Mouse (Mus musculus) liver, adult 2 months (tissue): Measurements from ENCODE around the gene Srsf1. TPM values are rescaled to one million over a fixed set of nuclear protein-coding genes. Genes with fewer than 3 reads are reported as not detected.

ENCODE experiments used
- DNase-seq: peaks from one replicate; pipeline ENCODE4 v3.0.0-alpha.2; 2011; ENCODE audit warnings: low read depth, low spot score; ENCODE audit errors: extremely low read depth
- H3K27ac ChIP-seq: fragments of 200-500 bp; replicated peaks from 2 replicates; pipeline ENCODE4 v1.5.1; 2012; ENCODE audit warnings: low read depth, mild to moderate bottlenecking, control low read depth, inconsistent platforms, low read length; ENCODE audit not compliant: insufficient read depth
- H3K27me3 ChIP-seq: fragments of 200-500 bp; 2 replicates; pipeline ENCODE4 v1.6.1; 2012; ENCODE audit warnings: mild to moderate bottlenecking, moderate library complexity, low read length, inconsistent platforms; ENCODE audit not compliant: control insufficient read depth, insufficient read depth
- H3K36me3 ChIP-seq: fragments of 200-500 bp; 2 replicates; pipeline ENCODE4 v1.6.1; 2012; ENCODE audit warnings: low read length, inconsistent platforms; ENCODE audit not compliant: control insufficient read depth, insufficient read depth
- H3K4me1 ChIP-seq: fragments of 200-500 bp; 2 replicates; pipeline ENCODE4 v1.6.1; 2011; ENCODE audit warnings: low read length; ENCODE audit not compliant: control insufficient read depth, insufficient read depth
- H3K4me3 ChIP-seq: fragments of 200-500 bp; 2 replicates; pipeline ENCODE4 v1.5.1; 2011; ENCODE audit warnings: low read depth, mild to moderate bottlenecking, control low read depth, low read length, moderate library complexity; ENCODE audit not compliant: insufficient read depth
- H3K79me2 ChIP-seq: fragments of 200-500 bp; 2 replicates; pipeline ENCODE4 v1.6.1; 2012; ENCODE audit warnings: inconsistent platforms, mild to moderate bottlenecking, low read length, moderate library complexity; ENCODE audit not compliant: control insufficient read depth, insufficient read depth
- H3K9ac ChIP-seq: fragments of 200-500 bp; 2 replicates; pipeline ENCODE4 v1.6.1; 2012; ENCODE audit warnings: low read depth, mild to moderate bottlenecking, control low read depth, inconsistent platforms, low read length
- CTCF ChIP-seq: fragments of 200-500 bp; IDR thresholded peaks from 2 replicates; pipeline ENCODE4 v1.5.1; 2011; ENCODE audit warnings: low read depth, low read length, control low read depth
- POLR2A ChIP-seq: fragments of 200-500 bp; IDR thresholded peaks from 2 replicates; pipeline ENCODE4 v1.6.1; 2011; ENCODE audit warnings: low read length, control low read depth; ENCODE audit not compliant: insufficient read depth; ENCODE audit errors: extremely low read depth
- WGBS: fragments of 180-500 bp; shearing (Covaris S2); methylation state at CpG from one replicate; pipeline ENCODE4 v1.1.7; 2018; 5-methylcytosine and 5-hydroxymethylcytosine counted together
- polyA plus RNA-seq: library from polyadenylated mRNA; depleted of rRNA; stranded (reverse); fragments of >200 nt; gene quantifications from 2 replicates; pipeline ENCODE4 v1.2.3, GENCODE M21; 2012
- total RNA-seq: library from RNA; depleted of rRNA; stranded (reverse); fragments of >200 nt; gene quantifications from 2 replicates; pipeline ENCODE4 v1.2.3, GENCODE M21; 2014

Gene Srsf1
- total and polyA plus RNA-seq, 2 experiments: 44.1 to 84.0 TPM

GRCm38 (mm10) chr11:88083699-88084098 is 36.5 kb downstream of the Srsf1 start:
- H3K27me3 ChIP-seq: no peaks in the 10 kb centered on the region
- no peak overlapping the region for H3K4me3 ChIP-seq
- TF ChIP-seq CTCF (no peak), POLR2A (no peak)
- no peak overlapping the region for H3K27ac ChIP-seq
- peaks cover 2% of the 10 kb centered on the region; the same call in 1 of the 2 replicates for H3K4me1 ChIP-seq
- H3K9ac ChIP-seq: no peak overlapping the region
- 74% methylated on average over 6 of the region's 6 CpGs for WGBS
- peaks cover 37% of the 10 kb centered on the region for H3K36me3 ChIP-seq
- no peak for DNase-seq
- H3K79me2 ChIP-seq: no peaks in the 10 kb centered on the region

- Histone ChIP-seq H3K79me2 (no peaks in the 10 kb centered on the region), H3K36me3 (peaks cover 8% of the 10 kb centered on the region; the same call in 1 of the 2 replicates), H3K9ac (peak overlapping the region; percentile 14; the same call in 1 of the 2 replicates), H3K4me3 (no peak overlapping the region), H3K4me1 (peaks cover 2% of the 10 kb centered on the region; the same call in 1 of the 2 replicates), H3K27me3 (no peaks in the 10 kb centered on the region), H3K27ac (no peak overlapping the region)
- no peak for TF ChIP-seq CTCF
- TF ChIP-seq POLR2A: no peak
- WGBS: 15% methylated on average over 25 of the region's 25 CpGs
- peak; percentile 78 for DNase-seq
These were observed 39.8 kb downstream of the Srsf1 start for GRCm38 (mm10) chr11:88086737-88087627.

DNA sequence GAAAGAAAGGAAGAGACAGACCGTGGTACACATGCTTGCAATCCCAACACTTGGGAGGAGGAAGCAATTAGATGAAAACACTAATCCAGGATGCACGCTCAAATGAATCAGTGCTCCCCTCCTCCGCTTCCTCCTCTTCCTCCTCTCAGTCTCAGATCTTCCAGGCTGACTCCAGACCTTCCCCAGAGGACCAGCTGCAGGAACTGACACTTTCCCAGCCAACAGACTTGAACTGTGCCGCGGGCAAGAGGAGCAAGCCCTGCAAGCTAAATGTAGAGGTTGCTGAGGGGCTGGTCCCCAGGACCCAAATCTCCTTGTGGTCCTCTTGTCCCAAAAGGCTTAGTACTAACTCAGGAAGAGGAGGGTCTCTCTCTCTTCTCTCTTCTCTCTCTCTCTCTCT is 42.0 kb downstream of the Srsf1 start:
- no peak overlapping the region for H3K27ac ChIP-seq
- no peaks in the 10 kb centered on the region for H3K79me2 ChIP-seq
- H3K4me3 ChIP-seq: no peak overlapping the region
- TF ChIP-seq CTCF (no peak), POLR2A (no peak)
- H3K4me1 ChIP-seq: peaks cover 2% of the 10 kb centered on the region; the same call in 1 of the 2 replicates
- WGBS: 75% methylated on average over 5 of the region's 5 CpGs
- DNase-seq: no peak
- no peaks in the 10 kb centered on the region for H3K36me3 ChIP-seq
- no peak overlapping the region for H3K9ac ChIP-seq
- no peaks in the 10 kb centered on the region for H3K27me3 ChIP-seq

GRCm38 (mm10) chr11:88090293-88090692 is 43.1 kb downstream of the Srsf1 start:
- 78% methylated on average over 5 of the region's 5 CpGs for WGBS
- Histone ChIP-seq H3K27me3 (no peaks in the 10 kb centered on the region), H3K4me3 (no peak overlapping the region), H3K79me2 (no peaks in the 10 kb centered on the region), H3K36me3 (no peaks in the 10 kb centered on the region), H3K27ac (no peak overlapping the region), H3K4me1 (peaks cover 2% of the 10 kb centered on the region; the same call in 1 of the 2 replicates), H3K9ac (no peak overlapping the region)
- DNase-seq: no peak
- no peak for TF ChIP-seq CTCF
- no peak for TF ChIP-seq POLR2A

DNA sequence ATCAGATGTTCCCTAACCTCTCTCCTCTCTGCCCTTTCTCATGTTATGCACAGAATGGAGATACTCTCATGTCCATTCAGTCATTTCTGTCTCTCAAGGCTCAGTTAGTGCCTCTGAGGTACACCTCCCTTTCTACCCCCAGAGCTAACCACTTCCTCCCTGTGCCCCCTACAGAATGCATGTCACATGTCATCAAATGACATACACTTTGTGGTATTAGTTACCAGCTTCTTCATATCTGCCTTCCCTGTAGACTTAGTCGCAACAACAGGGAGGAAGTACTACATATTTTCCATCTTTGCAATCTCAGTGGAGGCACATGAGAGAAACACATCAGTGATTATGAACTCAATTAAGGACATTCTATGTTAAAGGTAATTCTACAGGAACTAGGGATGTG is 44.8 kb downstream of the Srsf1 start:
- H3K27ac ChIP-seq: no peak overlapping the region
- no peaks in the 10 kb centered on the region for H3K4me1 ChIP-seq
- H3K79me2 ChIP-seq: no peaks in the 10 kb centered on the region
- no peak overlapping the region for H3K4me3 ChIP-seq
- DNase-seq: no peak
- no peaks in the 10 kb centered on the region for H3K27me3 ChIP-seq
- no peak for TF ChIP-seq CTCF
- WGBS: 86% methylated on average over 1 of the region's 1 CpGs
- H3K9ac ChIP-seq: no peak overlapping the region
- no peaks in the 10 kb centered on the region for H3K36me3 ChIP-seq

- 44% methylated on average over 4 of the region's 4 CpGs for WGBS
- TF ChIP-seq POLR2A (no peak), CTCF (no peak)
- Histone ChIP-seq H3K36me3 (no peaks in the 10 kb centered on the region), H3K79me2 (no peaks in the 10 kb centered on the region), H3K4me3 (no peak overlapping the region), H3K27me3 (peaks cover 2% of the 10 kb centered on the region; the same call in 1 of the 2 replicates), H3K9ac (no peak overlapping the region), H3K4me1 (0 out of 2 replicates have a peak, but pooled peaks cover 2% of the 10 kb centered on the region), H3K27ac (0 out of 2 replicates have a peak overlapping the region, but pooled peaks have one; percentile 32)
- DNase-seq: no peak
These were observed 50.0 kb downstream of the Srsf1 start for GRCm38 (mm10) chr11:88097173-88097572.
